Mouse (Mus musculus): ENCODE results near the gene Rere. TPM values are rescaled to one million over a fixed set of nuclear protein-coding genes. Genes with fewer than 3 reads are reported as not detected.
"Not testable (repeated sequence)": the region's sequence is repeated elsewhere in the genome, so short reads cannot be mapped to it uniquely, and the experiment has no call there.

Gene Rere
- polyA plus RNA-seq, 1 experiment from 2014 or later = 41.2 TPM

DNA sequence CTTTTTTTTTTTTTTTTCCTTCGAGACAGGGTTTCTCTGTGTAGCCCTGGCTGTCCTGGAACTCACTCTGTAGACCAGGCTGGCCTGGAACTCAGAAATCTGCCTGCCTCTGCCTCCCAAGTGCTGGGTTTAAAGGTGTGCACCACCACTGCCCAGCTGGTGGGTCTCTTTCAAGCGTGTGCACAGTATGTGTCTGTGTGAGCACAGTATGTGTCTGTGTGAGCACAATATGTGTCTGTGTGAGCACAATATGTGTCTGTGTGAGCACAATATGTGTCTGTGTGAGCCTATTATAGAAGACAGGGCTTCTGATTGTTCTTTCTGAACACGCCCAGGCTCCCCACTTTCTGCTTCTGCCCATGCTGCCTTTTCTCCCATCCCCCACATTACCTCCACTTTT is 275.8 kb downstream of the Rere start:
- not testable (repeated sequence) for H3K9me3 ChIP-seq, H3K27me3 ChIP-seq, H3K36me3 ChIP-seq, H3K4me3 ChIP-seq
- Histone ChIP-seq H3K4me2 (peak overlapping the region; percentile 47; the same call in 1 of the 2 replicates), H3K9ac (0 out of 2 replicates have a peak overlapping the region, but pooled peaks have one; percentile 17), H3K4me1 (replicated peaks) (peaks cover 56% of the 10 kb centered on the region), H3K27ac (replicated peaks) (peak overlapping the region; percentile 94)
- peak; percentile 48; the same call in 1 of the 2 replicates for ATAC-seq (ENCODE audit: low read depth)
- 22% methylated on average over 3 of the region's 3 CpGs for WGBS

DNA sequence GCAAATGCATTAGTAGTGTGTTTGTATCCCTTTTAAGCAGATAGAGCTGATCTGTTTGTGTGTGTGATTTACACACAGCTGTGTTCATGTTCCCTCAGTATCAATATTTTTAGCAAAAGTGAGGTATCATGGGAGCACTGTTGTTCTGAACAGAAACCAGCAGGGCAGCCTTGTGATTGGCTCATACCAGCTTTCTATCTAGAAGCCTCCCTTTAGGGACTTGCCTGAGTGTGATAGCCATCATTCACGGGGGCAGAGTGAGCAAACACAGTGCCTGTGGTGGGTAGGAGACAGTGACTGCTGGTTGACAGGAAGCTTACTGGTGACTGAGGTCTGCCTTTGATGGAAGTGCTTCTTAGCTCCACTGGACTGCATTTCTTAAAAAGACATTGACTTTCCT is 276.5 kb downstream of the Rere start:
- WGBS = 12% methylated on average over 1 of the region's 1 CpGs
- Histone ChIP-seq H3K4me2 (no peak overlapping the region), H3K36me3 (peaks cover 5% of the 10 kb centered on the region; the same call in 1 of the 2 replicates), H3K9me3 (no peaks in the 10 kb centered on the region), H3K4me3 (no peak overlapping the region), H3K27ac (replicated peaks) (peak overlapping the region; percentile 94), H3K9ac (0 out of 2 replicates have a peak overlapping the region, but pooled peaks have one; percentile 17), H3K27me3 (no peaks in the 10 kb centered on the region), H3K4me1 (replicated peaks) (peaks cover 63% of the 10 kb centered on the region)
- ATAC-seq (ENCODE audit: low read depth) = 0 out of 2 replicates have a peak, but pooled peaks have one; percentile 13

GRCm38 (mm10) chr4:150559514-150559913 is 278.1 kb downstream of the Rere start:
- Histone ChIP-seq H3K4me2 (no peak overlapping the region), H3K4me3 (no peak overlapping the region), H3K27me3 (no peaks in the 10 kb centered on the region), H3K9ac (no peak overlapping the region), H3K4me1 (replicated peaks) (peaks cover 75% of the 10 kb centered on the region), H3K9me3 (no peaks in the 10 kb centered on the region), H3K36me3 (no peaks in the 10 kb centered on the region), H3K27ac (replicated peaks) (no peak overlapping the region)
- WGBS = 80% methylated on average over 3 of the region's 3 CpGs
- no peak for ATAC-seq (ENCODE audit: low read depth)

DNA sequence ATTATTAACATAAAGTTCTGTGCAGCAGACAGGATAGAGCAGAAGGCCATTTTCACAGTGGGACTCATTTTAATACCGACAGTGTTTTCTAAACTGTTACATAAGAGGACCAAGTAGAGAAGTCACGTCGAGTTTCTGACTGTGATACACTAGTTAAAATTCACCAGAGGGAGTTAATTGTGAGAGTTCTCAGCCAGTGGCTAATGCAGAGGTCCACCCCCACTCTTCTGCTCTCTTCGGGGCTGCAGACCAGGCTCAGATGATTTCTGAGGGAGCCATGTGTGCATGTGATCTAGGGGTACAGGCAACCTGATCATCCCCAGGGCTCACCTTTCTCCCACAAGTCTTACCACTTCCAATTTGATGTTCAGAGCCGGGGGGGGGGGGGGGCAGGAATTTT is 281.8 kb downstream of the Rere start:
- no peaks in the 10 kb centered on the region for H3K36me3 ChIP-seq
- ATAC-seq (ENCODE audit: low read depth) = no peak
- H3K9ac ChIP-seq = 0 out of 2 replicates have a peak overlapping the region, but pooled peaks have one; percentile 3
- 31% methylated on average over 5 of the region's 5 CpGs for WGBS
- H3K27ac ChIP-seq (replicated peaks) = peak overlapping the region; percentile 64
- no peak overlapping the region for H3K4me3 ChIP-seq
- H3K27me3 ChIP-seq = no peaks in the 10 kb centered on the region
- H3K9me3 ChIP-seq = no peaks in the 10 kb centered on the region
- no peak overlapping the region for H3K4me2 ChIP-seq
- peaks cover 66% of the 10 kb centered on the region for H3K4me1 ChIP-seq (replicated peaks)

- Histone ChIP-seq H3K9me3 (no peaks in the 10 kb centered on the region), H3K27me3 (no peaks in the 10 kb centered on the region), H3K9ac (no peak overlapping the region), H3K36me3 (no peaks in the 10 kb centered on the region), H3K27ac (replicated peaks) (0 out of 2 replicates have a peak overlapping the region, but pooled peaks have one; percentile 28), H3K4me1 (replicated peaks) (peaks cover 77% of the 10 kb centered on the region), H3K4me3 (no peak overlapping the region), H3K4me2 (no peak overlapping the region)
- ATAC-seq (ENCODE audit: low read depth) = no peak
- 86% methylated on average over 6 of the region's 6 CpGs for WGBS
Observed at GRCm38 (mm10) chr4:150566193-150566592, 284.7 kb downstream of the Rere start.

GRCm38 (mm10) chr4:150568318-150569134 is 287.1 kb downstream of the Rere start:
- H3K36me3 ChIP-seq = peaks cover 4% of the 10 kb centered on the region; the same call in 1 of the 2 replicates
- WGBS = 29% methylated on average over 9 of the region's 9 CpGs
- H3K27me3 ChIP-seq = no peaks in the 10 kb centered on the region
- H3K4me3 ChIP-seq = peak overlapping the region; percentile 84
- H3K9me3 ChIP-seq = no peaks in the 10 kb centered on the region
- H3K4me1 ChIP-seq (replicated peaks) = peaks cover 70% of the 10 kb centered on the region
- peak; percentile 15; the same call in 1 of the 2 replicates for ATAC-seq (ENCODE audit: low read depth)
- peak overlapping the region; percentile 87 for H3K4me2 ChIP-seq
- H3K9ac ChIP-seq = peak overlapping the region; percentile 97
- H3K27ac ChIP-seq (replicated peaks) = peak overlapping the region; percentile 95

GRCm38 (mm10) chr4:150569135-150569833 is 287.8 kb downstream of the Rere start:
- no peaks in the 10 kb centered on the region for H3K9me3 ChIP-seq
- peak overlapping the region; percentile 87 for H3K4me2 ChIP-seq
- WGBS = under 1% methylated on average over 56 of the region's 73 CpGs
- peak overlapping the region; percentile 84 for H3K4me3 ChIP-seq
- H3K27ac ChIP-seq (replicated peaks) = peak overlapping the region; percentile 95
- peak; percentile 93 for ATAC-seq (ENCODE audit: low read depth)
- peak overlapping the region; percentile 97 for H3K9ac ChIP-seq
- no peaks in the 10 kb centered on the region for H3K27me3 ChIP-seq
- peaks cover 9% of the 10 kb centered on the region; the same call in 1 of the 2 replicates for H3K36me3 ChIP-seq
- H3K4me1 ChIP-seq (replicated peaks) = peaks cover 64% of the 10 kb centered on the region

DNA sequence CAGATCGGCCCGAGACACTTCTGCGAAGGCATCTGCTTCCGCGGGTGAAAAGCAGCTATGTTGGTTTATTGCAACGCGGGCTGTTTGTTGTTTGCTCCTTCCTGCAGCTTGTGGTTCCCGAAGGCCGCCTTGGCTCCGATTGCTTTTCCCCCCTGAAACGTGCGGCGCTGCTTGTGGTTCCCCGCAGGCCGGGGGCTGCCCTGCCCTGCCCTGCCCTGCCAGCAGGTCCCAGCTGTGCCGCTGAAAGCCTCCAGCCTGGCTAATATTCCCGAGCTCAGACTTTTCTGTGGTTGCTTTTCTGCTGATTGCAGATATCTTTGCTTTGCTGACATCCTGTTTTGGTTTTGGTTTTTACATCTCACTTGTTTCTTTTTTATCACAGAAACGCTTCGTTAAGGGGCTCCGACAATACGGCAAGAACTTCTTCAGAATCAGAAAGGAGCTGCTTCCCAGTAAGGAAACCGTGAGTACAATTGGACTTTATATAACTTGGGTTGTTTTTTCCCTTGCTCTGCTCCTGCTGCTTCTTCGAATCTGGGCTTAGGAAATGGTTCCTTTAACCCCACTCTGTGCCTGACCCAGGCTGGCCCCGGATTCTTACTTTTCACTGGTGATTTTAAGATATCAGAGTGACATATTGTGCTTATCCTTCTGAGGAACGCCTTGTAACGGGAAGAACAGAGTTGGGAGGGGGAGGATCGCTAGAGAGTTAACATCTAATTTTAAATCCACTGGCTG is 288.6 kb downstream of the Rere start:
- Histone ChIP-seq H3K36me3 (peaks cover 9% of the 10 kb centered on the region), H3K4me3 (peak overlapping the region; percentile 84), H3K9me3 (no peaks in the 10 kb centered on the region), H3K4me1 (replicated peaks) (peaks cover 64% of the 10 kb centered on the region), H3K27me3 (no peaks in the 10 kb centered on the region), H3K27ac (replicated peaks) (peak overlapping the region; percentile 95), H3K9ac (peak overlapping the region; percentile 97), H3K4me2 (peak overlapping the region; percentile 87)
- peak; percentile 65 for ATAC-seq (ENCODE audit: low read depth)
- WGBS = 1% methylated on average over 27 of the region's 27 CpGs

DNA sequence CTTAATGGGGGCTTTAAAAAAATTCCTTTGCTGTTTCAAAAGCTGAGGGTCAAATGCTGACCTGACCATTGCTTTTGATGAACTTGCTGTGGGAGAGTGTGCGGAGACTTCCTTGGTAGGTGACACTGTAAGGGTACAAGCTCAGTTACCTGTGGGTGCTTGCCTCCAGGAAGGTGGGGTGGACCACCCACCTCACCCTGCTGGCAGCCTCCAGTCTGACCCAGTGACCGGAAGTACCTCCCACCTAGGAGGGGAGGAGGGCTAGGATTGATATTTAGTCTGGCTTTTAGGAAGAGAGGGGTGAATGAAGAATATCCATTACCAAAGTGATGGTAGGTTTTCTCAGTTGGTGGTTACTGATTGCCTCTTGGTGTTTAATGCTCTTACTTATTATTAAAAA is 289.3 kb downstream of the Rere start:
- WGBS = 39% methylated on average over 2 of the region's 2 CpGs
- 0 out of 2 replicates have a peak overlapping the region, but pooled peaks have one; percentile 95 for H3K27ac ChIP-seq (replicated peaks)
- H3K4me1 ChIP-seq (replicated peaks) = peaks cover 69% of the 10 kb centered on the region
- no peak for ATAC-seq (ENCODE audit: low read depth)
- no peaks in the 10 kb centered on the region for H3K9me3 ChIP-seq
- no peaks in the 10 kb centered on the region for H3K27me3 ChIP-seq
- H3K4me2 ChIP-seq = peak overlapping the region; percentile 87
- peak overlapping the region; percentile 84 for H3K4me3 ChIP-seq
- H3K36me3 ChIP-seq = peaks cover 9% of the 10 kb centered on the region
- H3K9ac ChIP-seq = peak overlapping the region; percentile 97

GRCm38 (mm10) chr4:150572104-150572691 is 290.8 kb downstream of the Rere start:
- 69% methylated on average over 7 of the region's 7 CpGs for WGBS
- peaks cover 9% of the 10 kb centered on the region for H3K36me3 ChIP-seq
- H3K27ac ChIP-seq (replicated peaks) = no peak overlapping the region
- H3K4me2 ChIP-seq = no peak overlapping the region
- 0 out of 2 replicates have a peak overlapping the region, but pooled peaks have one; percentile 12 for H3K9ac ChIP-seq
- ATAC-seq (ENCODE audit: low read depth) = no peak
- H3K27me3 ChIP-seq = no peaks in the 10 kb centered on the region
- H3K4me3 ChIP-seq = no peak overlapping the region
- H3K4me1 ChIP-seq (replicated peaks) = peaks cover 63% of the 10 kb centered on the region
- no peaks in the 10 kb centered on the region for H3K9me3 ChIP-seq

- H3K9me3 ChIP-seq = no peaks in the 10 kb centered on the region
- no peak overlapping the region for H3K9ac ChIP-seq
- H3K27me3 ChIP-seq = no peaks in the 10 kb centered on the region
- H3K36me3 ChIP-seq = peaks cover 12% of the 10 kb centered on the region
- ATAC-seq (ENCODE audit: low read depth) = no peak
- no peak overlapping the region for H3K4me3 ChIP-seq
- peaks cover 57% of the 10 kb centered on the region for H3K4me1 ChIP-seq (replicated peaks)
- 90% methylated on average over 4 of the region's 4 CpGs for WGBS
- no peak overlapping the region for H3K4me2 ChIP-seq
- no peak overlapping the region for H3K27ac ChIP-seq (replicated peaks)
Observed at GRCm38 (mm10) chr4:150572938-150573337, 291.5 kb downstream of the Rere start.
